Mouse (Mus musculus): ENCODE data around the gene Ppef1. TPM values are rescaled to one million over a fixed set of nuclear protein-coding genes. Genes with fewer than 3 reads are reported as not detected.
A peak's percentile ranks its signal among the peaks of the same experiment; 100 is the strongest.

Gene Ppef1
- polyA plus RNA-seq, 1 experiment, result not detected

DNA sequence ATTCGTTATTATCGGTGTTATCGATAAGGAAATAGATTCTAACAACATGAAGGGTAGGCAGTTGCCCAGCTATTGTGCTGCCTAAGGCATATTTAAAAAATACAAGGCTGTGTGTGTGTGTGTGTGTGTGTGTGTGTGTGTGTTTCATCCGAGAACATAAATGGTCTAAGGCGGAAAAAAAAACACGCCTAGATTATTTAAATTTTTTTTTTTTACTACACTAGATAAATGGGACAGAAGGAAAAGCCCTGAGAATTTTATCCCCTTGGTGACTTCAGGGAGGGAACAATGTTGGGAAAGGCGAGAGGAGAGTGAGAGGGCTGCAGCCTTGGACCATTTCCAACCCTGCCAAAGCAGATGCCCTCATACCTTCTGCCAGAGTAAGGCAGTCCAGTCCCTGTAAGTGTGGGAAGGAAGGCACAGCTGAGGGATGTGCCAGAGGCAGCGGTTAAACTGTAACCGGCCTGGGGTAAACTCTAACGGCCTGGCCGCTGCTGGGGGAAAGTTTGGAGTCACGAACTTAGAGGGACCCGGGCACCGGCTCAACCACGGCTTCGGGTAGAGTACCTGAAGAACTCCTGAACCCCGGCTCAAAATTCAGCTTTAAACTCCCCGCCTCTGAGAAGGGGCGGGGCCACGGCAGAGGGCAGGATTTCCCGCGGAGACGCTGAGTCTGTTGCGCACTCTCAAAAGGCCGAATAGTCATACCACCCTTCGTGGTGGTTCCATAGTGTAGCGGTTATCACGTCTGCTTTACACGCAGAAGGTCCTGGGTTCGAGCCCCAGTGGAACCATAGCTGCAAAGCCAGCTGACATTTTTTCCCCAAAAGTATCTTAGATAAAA, 30.0 kb upstream of the Ppef1 start:
- Histone ChIP-seq H3K36me3 (ENCODE audit: control insufficient read depth, insufficient read depth, low read length, poor library complexity, severe bottlenecking) (no peaks in the 10 kb centered on the region), H3K4me3 (ENCODE audit: low read depth, low read length) (peak overlapping the region; percentile 89), H3K9ac (ENCODE audit: low read depth, poor library complexity, severe bottlenecking) (peak overlapping the region; percentile 66), H3K27ac (ENCODE audit: insufficient read depth, low read length) (no peak overlapping the region), H3K4me1 (ENCODE audit: control insufficient read depth, insufficient read depth, low read length) (no peaks in the 10 kb centered on the region), H3K9me3 (replicated peaks; ENCODE audit: control insufficient read depth, insufficient read depth, low read length, poor library complexity, severe bottlenecking) (no peaks in the 10 kb centered on the region), H3K27me3 (ENCODE audit: control insufficient read depth, insufficient read depth, low read length, poor library complexity, severe bottlenecking) (no peaks in the 10 kb centered on the region)
- no peak for TF ChIP-seq EP300 (IDR thresholded peaks at IDR 0.05; ENCODE audit: insufficient read depth, low read depth, low read length)
- TF ChIP-seq CTCF (IDR thresholded peaks at IDR 0.05; ENCODE audit: low read depth, low read length), result no peak
- TF ChIP-seq POLR2A (IDR thresholded peaks at IDR 0.05; ENCODE audit: insufficient read depth, low read length), result no peak

GRCm38 (mm10) chrX:160750808-160751207, 15.2 kb upstream of the Ppef1 start:
- no peak for TF ChIP-seq CTCF (IDR thresholded peaks at IDR 0.05; ENCODE audit: low read depth, low read length)
- TF ChIP-seq EP300 (IDR thresholded peaks at IDR 0.05; ENCODE audit: insufficient read depth, low read depth, low read length), result no peak
- TF ChIP-seq POLR2A (IDR thresholded peaks at IDR 0.05; ENCODE audit: insufficient read depth, low read length), result no peak
- Histone ChIP-seq H3K4me3 (ENCODE audit: low read depth, low read length) (no peak overlapping the region), H3K4me1 (ENCODE audit: control insufficient read depth, insufficient read depth, low read length) (no peaks in the 10 kb centered on the region), H3K9ac (ENCODE audit: low read depth, poor library complexity, severe bottlenecking) (no peak overlapping the region), H3K27ac (ENCODE audit: insufficient read depth, low read length) (no peak overlapping the region), H3K9me3 (replicated peaks; ENCODE audit: control insufficient read depth, insufficient read depth, low read length, poor library complexity, severe bottlenecking) (no peaks in the 10 kb centered on the region), H3K27me3 (ENCODE audit: control insufficient read depth, insufficient read depth, low read length, poor library complexity, severe bottlenecking) (no peaks in the 10 kb centered on the region), H3K36me3 (ENCODE audit: control insufficient read depth, insufficient read depth, low read length, poor library complexity, severe bottlenecking) (no peaks in the 10 kb centered on the region)

DNA sequence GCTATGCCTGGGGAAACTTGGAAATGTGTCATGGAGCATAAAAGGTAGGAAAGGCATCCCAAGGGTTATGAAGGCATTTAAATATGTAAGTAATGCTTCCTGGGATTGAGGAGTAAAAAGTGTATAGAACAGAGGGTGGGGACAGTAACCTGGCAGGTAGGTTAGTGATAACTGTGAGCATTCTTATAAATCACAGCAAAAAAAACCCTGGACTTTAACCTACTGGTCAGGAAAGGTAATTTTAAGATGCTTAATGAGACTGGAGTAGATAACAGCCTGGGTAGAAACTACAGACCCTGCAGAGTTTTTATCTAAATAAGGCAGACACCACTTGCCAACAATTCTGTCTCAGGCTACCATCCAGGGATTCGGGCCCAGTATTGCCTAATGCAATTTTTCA, 13.1 kb upstream of the Ppef1 start:
- Histone ChIP-seq H3K36me3 (ENCODE audit: control insufficient read depth, insufficient read depth, low read length, poor library complexity, severe bottlenecking) (no peaks in the 10 kb centered on the region), H3K27me3 (ENCODE audit: control insufficient read depth, insufficient read depth, low read length, poor library complexity, severe bottlenecking) (no peaks in the 10 kb centered on the region)

DNA sequence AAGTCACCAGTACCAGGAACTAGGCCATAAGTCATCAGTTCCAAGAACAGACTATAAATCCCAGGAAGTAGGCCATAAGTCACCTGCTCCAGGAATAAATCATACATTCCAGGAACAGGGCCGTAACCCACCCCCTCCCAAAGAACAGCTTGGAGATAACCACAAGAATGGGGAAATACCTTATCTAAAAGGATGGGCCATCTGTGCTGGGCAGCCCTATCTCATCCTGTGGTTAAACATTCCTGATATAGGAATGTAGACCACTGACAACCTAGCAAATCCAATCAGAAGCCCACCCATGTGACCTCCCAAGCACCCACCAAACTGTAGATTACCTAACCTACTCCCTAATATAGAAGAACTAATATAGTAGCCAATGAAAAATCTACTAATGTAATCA, 9.8 kb upstream of the Ppef1 start:
- no peak for TF ChIP-seq EP300 (IDR thresholded peaks at IDR 0.05; ENCODE audit: insufficient read depth, low read depth, low read length)
- TF ChIP-seq CTCF (IDR thresholded peaks at IDR 0.05; ENCODE audit: low read depth, low read length), result no peak
- no peak for TF ChIP-seq POLR2A (IDR thresholded peaks at IDR 0.05; ENCODE audit: insufficient read depth, low read length)
- no peaks in the 10 kb centered on the region for H3K36me3 ChIP-seq (ENCODE audit: control insufficient read depth, insufficient read depth, low read length, poor library complexity, severe bottlenecking)
- H3K4me3 ChIP-seq (ENCODE audit: low read depth, low read length), result no peak overlapping the region
- H3K9me3 ChIP-seq (replicated peaks; ENCODE audit: control insufficient read depth, insufficient read depth, low read length, poor library complexity, severe bottlenecking), result no peaks in the 10 kb centered on the region
- H3K27ac ChIP-seq (ENCODE audit: insufficient read depth, low read length), result no peak overlapping the region
- no peaks in the 10 kb centered on the region for H3K27me3 ChIP-seq (ENCODE audit: control insufficient read depth, insufficient read depth, low read length, poor library complexity, severe bottlenecking)
- no peaks in the 10 kb centered on the region for H3K4me1 ChIP-seq (ENCODE audit: control insufficient read depth, insufficient read depth, low read length)
- H3K9ac ChIP-seq (ENCODE audit: low read depth, poor library complexity, severe bottlenecking), result no peak overlapping the region

More for the DNA sequence above, 13.1 kb upstream of the Ppef1 start:
- Histone ChIP-seq H3K27ac (ENCODE audit: insufficient read depth, low read length) (no peak overlapping the region), H3K9ac (ENCODE audit: low read depth, poor library complexity, severe bottlenecking) (no peak overlapping the region), H3K4me1 (ENCODE audit: control insufficient read depth, insufficient read depth, low read length) (no peaks in the 10 kb centered on the region), H3K9me3 (replicated peaks; ENCODE audit: control insufficient read depth, insufficient read depth, low read length, poor library complexity, severe bottlenecking) (no peaks in the 10 kb centered on the region), H3K4me3 (ENCODE audit: low read depth, low read length) (no peak overlapping the region)
- TF ChIP-seq CTCF (IDR thresholded peaks at IDR 0.05; ENCODE audit: low read depth, low read length) (no peak), EP300 (IDR thresholded peaks at IDR 0.05; ENCODE audit: insufficient read depth, low read depth, low read length) (no peak), POLR2A (IDR thresholded peaks at IDR 0.05; ENCODE audit: insufficient read depth, low read length) (no peak)

- no peaks in the 10 kb centered on the region for H3K36me3 ChIP-seq (ENCODE audit: control insufficient read depth, insufficient read depth, low read length, poor library complexity, severe bottlenecking)
- no peak overlapping the region for H3K9ac ChIP-seq (ENCODE audit: low read depth, poor library complexity, severe bottlenecking)
- no peaks in the 10 kb centered on the region for H3K4me1 ChIP-seq (ENCODE audit: control insufficient read depth, insufficient read depth, low read length)
- no peaks in the 10 kb centered on the region for H3K9me3 ChIP-seq (replicated peaks; ENCODE audit: control insufficient read depth, insufficient read depth, low read length, poor library complexity, severe bottlenecking)
- no peaks in the 10 kb centered on the region for H3K27me3 ChIP-seq (ENCODE audit: control insufficient read depth, insufficient read depth, low read length, poor library complexity, severe bottlenecking)
- no peak overlapping the region for H3K27ac ChIP-seq (ENCODE audit: insufficient read depth, low read length)
- no peak overlapping the region for H3K4me3 ChIP-seq (ENCODE audit: low read depth, low read length)
- TF ChIP-seq POLR2A (IDR thresholded peaks at IDR 0.05; ENCODE audit: insufficient read depth, low read length) (no peak), EP300 (IDR thresholded peaks at IDR 0.05; ENCODE audit: insufficient read depth, low read depth, low read length) (no peak), CTCF (IDR thresholded peaks at IDR 0.05; ENCODE audit: low read depth, low read length) (no peak)
These were observed 36.4 kb downstream of the Ppef1 start for GRCm38 (mm10) chrX:160699171-160699570.

- TF ChIP-seq EP300 (IDR thresholded peaks at IDR 0.05; ENCODE audit: insufficient read depth, low read depth, low read length), result no peak
- no peak for TF ChIP-seq CTCF (IDR thresholded peaks at IDR 0.05; ENCODE audit: low read depth, low read length)
- TF ChIP-seq POLR2A (IDR thresholded peaks at IDR 0.05; ENCODE audit: insufficient read depth, low read length), result no peak
- Histone ChIP-seq H3K36me3 (ENCODE audit: control insufficient read depth, insufficient read depth, low read length, poor library complexity, severe bottlenecking) (no peaks in the 10 kb centered on the region), H3K27ac (ENCODE audit: insufficient read depth, low read length) (no peak overlapping the region), H3K27me3 (ENCODE audit: control insufficient read depth, insufficient read depth, low read length, poor library complexity, severe bottlenecking) (no peaks in the 10 kb centered on the region), H3K9ac (ENCODE audit: low read depth, poor library complexity, severe bottlenecking) (no peak overlapping the region), H3K4me3 (ENCODE audit: low read depth, low read length) (no peak overlapping the region), H3K9me3 (replicated peaks; ENCODE audit: control insufficient read depth, insufficient read depth, low read length, poor library complexity, severe bottlenecking) (no peaks in the 10 kb centered on the region), H3K4me1 (ENCODE audit: control insufficient read depth, insufficient read depth, low read length) (no peaks in the 10 kb centered on the region)
These were observed 44.0 kb downstream of the Ppef1 start for GRCm38 (mm10) chrX:160691559-160691958.

All from ES-Bruce4 (cell line).